Mouse (Mus musculus) forebrain, embryonic 14.5 days (tissue): Measurements from ENCODE around the gene Lrp1. TPM values are rescaled to one million over a fixed set of nuclear protein-coding genes. Genes with fewer than 3 reads are reported as not detected.

Source experiments
- ATAC-seq: fragments of 200-750 bp; cut with Nextera tagmentation; 2 replicates; pipeline ENCODE4 v1.8.0; 2017; ENCODE audit warnings: mild to moderate bottlenecking, moderate library complexity
- DNase-seq: peaks from one replicate; pipeline ENCODE4 v3.0.0-alpha.2; 2015; ENCODE audit warnings: low spot score
- H3K27ac ChIP-seq: fragments of 300-500 bp; sonication (generic); 2 replicates; pipeline ENCODE4 v1.5.1; 2014; ENCODE audit warnings: low read depth, mild to moderate bottlenecking, control low read depth, low read length, moderate library complexity
- H3K27me3 ChIP-seq: fragments of 300-500 bp; sonication (generic); replicated peaks from 2 replicates; pipeline ENCODE4 v1.6.1; 2014; ENCODE audit warnings: low read length, control low read depth, mixed read lengths; ENCODE audit not compliant: control insufficient read depth, insufficient read depth
- H3K36me3 ChIP-seq: fragments of 300-500 bp; sonication (generic); 2 replicates; pipeline ENCODE4 v1.6.1; 2014; ENCODE audit warnings: low read length, control low read depth; ENCODE audit not compliant: control insufficient read depth, insufficient read depth
- H3K4me1 ChIP-seq: fragments of 300-500 bp; sonication (generic); 2 replicates; pipeline ENCODE4 v1.6.1; 2014; ENCODE audit warnings: antibody characterized with exemption, low read length, control low read depth; ENCODE audit not compliant: control insufficient read depth, insufficient read depth
- H3K4me2 ChIP-seq: fragments of 300-500 bp; sonication (generic); 2 replicates; pipeline ENCODE4 v1.6.1; 2014; ENCODE audit warnings: mild to moderate bottlenecking, control low read depth, low read length
- H3K4me3 ChIP-seq: fragments of 300-500 bp; sonication (generic); 2 replicates; pipeline ENCODE4 v1.5.1; 2014; ENCODE audit warnings: low read depth, low read length, control low read depth
- H3K9ac ChIP-seq: fragments of 300-500 bp; sonication (generic); 2 replicates; pipeline ENCODE4 v1.6.1; 2014; ENCODE audit warnings: mild to moderate bottlenecking, low read length, control low read depth, moderate library complexity
- H3K9me3 ChIP-seq: fragments of 300-500 bp; sonication (generic); replicated peaks from 2 replicates; pipeline ENCODE4 v1.6.1; 2016; ENCODE audit warnings: low read length, control low read depth, mixed read lengths; ENCODE audit not compliant: control insufficient read depth
- WGBS: fragments of 180-500 bp; shearing (Covaris S2); extraction: QIAGEN DNeasy Blood & Tissue Kit; methylation state at CpG from one replicate; pipeline ENCODE4 v1.1.7; 2014; 5-methylcytosine and 5-hydroxymethylcytosine counted together
- polyA plus RNA-seq: library from polyadenylated mRNA; unstranded; fragments of >200 nt; fragmentation: Nextera tagmentation; extraction: Ambion mirVana; gene quantifications from 2 replicates; pipeline ENCODE4 v1.2.1, GENCODE M21; 2014

Lrp1 gene
- polyA plus RNA-seq: 60.2 and 81.2 TPM in 2 replicates

DNA sequence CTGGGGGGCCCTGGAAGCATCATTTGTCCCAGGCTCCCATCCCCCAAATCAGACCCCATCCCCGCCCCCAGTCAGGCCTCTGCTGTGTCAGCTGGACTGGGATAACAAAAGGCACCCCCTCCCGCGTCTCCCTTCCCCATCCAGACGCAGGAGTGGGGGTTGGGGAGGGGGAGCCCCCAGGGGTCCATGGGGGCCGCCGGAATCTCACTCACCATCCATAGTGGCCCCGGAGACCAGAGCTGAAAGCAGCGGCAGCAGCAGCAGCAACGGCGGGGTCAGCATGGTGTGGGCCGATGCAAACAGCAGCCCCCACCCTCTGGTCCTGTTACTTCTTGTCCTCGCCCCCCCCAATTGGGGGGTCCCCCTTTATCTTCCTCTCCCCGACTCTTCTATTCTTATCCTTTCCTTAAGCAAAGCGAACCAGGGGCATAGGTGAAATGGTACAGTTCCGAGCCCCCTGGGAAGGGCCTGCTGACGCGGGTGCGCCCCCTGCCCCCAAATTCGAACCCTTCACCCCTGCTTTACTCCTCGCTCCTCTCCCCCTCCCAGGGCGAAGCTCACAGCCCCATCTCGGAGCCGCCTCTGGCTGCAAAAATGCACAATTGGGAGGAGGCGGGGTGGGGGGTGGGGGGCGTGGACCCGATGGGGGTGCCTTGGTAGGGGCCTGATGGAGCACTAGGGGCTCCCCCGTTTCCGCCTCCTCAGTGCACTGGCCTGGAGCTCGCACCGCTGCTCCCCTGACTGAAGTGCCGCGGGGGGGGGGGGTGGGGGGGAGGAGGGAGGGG, at the start of gene Lrp1:
Gene Lrp1 (minus strand): TSS at position 743 of the 785 bp plus-strand sequence.
- H3K27ac ChIP-seq: peak within 1 kb of the TSS; percentile 87
- DNase-seq: peak; percentile 79
- H3K4me3 ChIP-seq: peak within 1 kb of the TSS; percentile 73
- H3K36me3 ChIP-seq: no peaks in the 10 kb centered on the region
- peaks cover 36% of the 10 kb centered on the region for H3K4me1 ChIP-seq
- H3K4me2 ChIP-seq: peak within 1 kb of the TSS; percentile 84
- ATAC-seq: peak; percentile 81
- H3K27me3 ChIP-seq: no peaks in the 10 kb centered on the region
- under 1% methylated on average over 28 of the region's 32 CpGs for WGBS
- peak within 1 kb of the TSS; percentile 94 for H3K9ac ChIP-seq
- H3K9me3 ChIP-seq: no peaks in the 10 kb centered on the region

DNA sequence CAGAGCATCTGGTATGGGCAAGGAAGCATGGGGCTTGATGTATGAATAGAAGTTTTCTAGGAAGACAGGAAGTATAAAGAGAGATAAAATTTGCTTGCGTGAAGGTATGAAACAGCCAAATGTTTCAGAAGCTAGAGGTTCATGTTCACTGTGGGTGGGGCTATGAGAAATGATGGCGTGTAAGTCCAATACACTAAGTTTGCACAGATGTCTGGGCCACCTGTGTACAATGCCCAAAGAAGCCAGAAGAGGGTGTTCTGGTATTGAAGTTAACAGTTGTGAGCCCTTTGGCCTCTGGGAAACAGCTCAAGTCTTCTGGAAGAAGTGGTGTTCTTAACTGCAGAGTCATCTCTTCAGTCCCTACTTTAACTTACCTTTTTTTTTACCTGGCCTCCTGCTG, 49.2 kb upstream of the Lrp1 start:
- no peak overlapping the region for H3K27ac ChIP-seq
- H3K4me1 ChIP-seq: peaks cover 18% of the 10 kb centered on the region
- H3K9me3 ChIP-seq: no peaks in the 10 kb centered on the region
- DNase-seq (no peak), ATAC-seq (no peak)
- peaks cover 28% of the 10 kb centered on the region for H3K27me3 ChIP-seq
- no peak overlapping the region for H3K4me3 ChIP-seq
- no peak overlapping the region for H3K4me2 ChIP-seq
- H3K9ac ChIP-seq: no peak overlapping the region
- no peaks in the 10 kb centered on the region for H3K36me3 ChIP-seq
- WGBS: 91% methylated on average over 2 of the region's 2 CpGs

DNA sequence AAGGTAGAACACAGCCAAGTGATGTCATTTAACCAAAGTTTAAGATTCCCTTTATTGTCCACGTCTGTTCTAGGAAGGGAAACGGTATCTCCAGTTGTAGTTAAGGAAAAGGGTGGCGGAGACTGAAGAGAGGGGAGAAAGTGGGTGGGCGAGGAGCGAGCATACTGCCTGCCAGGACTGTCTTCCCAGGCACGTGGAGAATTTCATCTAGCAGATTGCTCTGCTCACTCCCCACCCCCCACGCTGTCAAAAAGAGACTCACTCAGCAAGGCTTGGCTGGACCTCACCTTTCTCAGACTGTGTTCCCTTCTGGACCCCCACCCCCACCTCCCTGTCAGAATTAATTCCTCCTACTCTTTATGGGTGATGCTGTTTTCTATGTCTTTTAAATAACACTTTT, 48.2 kb upstream of the Lrp1 start:
- no peak for ATAC-seq
- 28% methylated on average over 7 of the region's 7 CpGs for WGBS
- Histone ChIP-seq H3K9ac (peak overlapping the region; percentile 8; the same call in 1 of the 2 replicates), H3K4me1 (peaks cover 18% of the 10 kb centered on the region), H3K27ac (no peak overlapping the region), H3K4me2 (peak overlapping the region; percentile 93; the same call in 1 of the 2 replicates), H3K4me3 (no peak overlapping the region; the same call in 1 of the 2 replicates), H3K36me3 (no peaks in the 10 kb centered on the region), H3K9me3 (no peaks in the 10 kb centered on the region), H3K27me3 (peaks cover 38% of the 10 kb centered on the region)
- DNase-seq: peak; percentile 49

DNA sequence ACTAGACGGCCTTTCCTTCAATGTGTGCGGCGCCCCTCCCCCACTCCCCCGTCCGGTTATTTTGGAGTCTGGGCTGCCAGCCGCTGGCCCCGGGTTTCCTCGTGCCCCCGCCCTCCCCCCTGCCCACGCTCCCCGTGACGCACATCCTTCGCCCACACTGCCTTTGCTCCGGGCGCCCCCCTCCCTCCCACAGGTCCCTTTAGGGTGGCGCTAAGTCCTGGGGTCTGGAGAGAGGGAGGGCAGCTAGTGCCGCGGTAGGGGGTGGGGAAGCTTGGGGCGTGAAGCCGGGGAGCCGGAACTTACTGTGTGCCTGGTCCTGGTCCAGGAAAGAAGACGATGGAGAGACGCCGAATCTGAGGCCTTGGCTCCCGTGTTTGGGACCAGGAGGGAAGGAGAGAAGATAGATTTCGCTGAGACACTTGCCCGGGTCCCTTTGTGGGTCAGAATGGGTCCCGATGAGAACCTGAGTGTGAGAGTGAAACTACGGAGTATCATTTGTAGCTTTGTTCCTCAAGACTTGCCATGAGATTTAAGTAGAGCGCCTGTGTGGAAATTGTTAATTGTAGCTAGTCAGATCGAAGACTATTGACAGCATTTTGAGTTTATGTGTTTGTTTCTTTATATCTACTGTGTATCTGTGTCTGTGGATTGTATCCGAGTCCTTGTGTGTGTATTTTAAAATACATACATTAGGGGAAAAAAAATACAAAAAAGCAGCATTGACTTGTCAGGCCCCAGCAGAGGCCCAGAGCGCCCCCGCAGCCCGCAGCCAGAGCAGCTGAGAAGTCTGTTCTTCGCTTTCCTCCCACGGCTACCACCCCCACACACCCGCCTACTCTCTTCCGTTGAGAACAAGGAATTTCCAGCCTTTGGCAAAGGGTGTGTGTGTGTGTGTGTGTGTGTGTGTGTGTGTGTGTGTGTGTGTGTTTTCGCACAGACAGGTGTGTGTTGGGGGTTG, 47.4 kb upstream of the Lrp1 start, which contains the start of gene Nab2:
Gene Nab2 (minus strand): TSS at position 476 of the 958 bp plus-strand sequence.
- Histone ChIP-seq H3K36me3 (no peaks in the 10 kb centered on the region), H3K4me1 (peaks cover 18% of the 10 kb centered on the region), H3K9ac (peak within 1 kb of the TSS; percentile 62), H3K27ac (peak within 1 kb of the TSS; percentile 5; the same call in 1 of the 2 replicates), H3K4me2 (peak within 1 kb of the TSS; percentile 93), H3K4me3 (peak within 1 kb of the TSS; percentile 50), H3K9me3 (no peaks in the 10 kb centered on the region), H3K27me3 (peaks cover 46% of the 10 kb centered on the region)
- DNase-seq: peak; percentile 65
- WGBS: 4% methylated on average over 40 of the region's 40 CpGs
- ATAC-seq: peak; percentile 27

DNA sequence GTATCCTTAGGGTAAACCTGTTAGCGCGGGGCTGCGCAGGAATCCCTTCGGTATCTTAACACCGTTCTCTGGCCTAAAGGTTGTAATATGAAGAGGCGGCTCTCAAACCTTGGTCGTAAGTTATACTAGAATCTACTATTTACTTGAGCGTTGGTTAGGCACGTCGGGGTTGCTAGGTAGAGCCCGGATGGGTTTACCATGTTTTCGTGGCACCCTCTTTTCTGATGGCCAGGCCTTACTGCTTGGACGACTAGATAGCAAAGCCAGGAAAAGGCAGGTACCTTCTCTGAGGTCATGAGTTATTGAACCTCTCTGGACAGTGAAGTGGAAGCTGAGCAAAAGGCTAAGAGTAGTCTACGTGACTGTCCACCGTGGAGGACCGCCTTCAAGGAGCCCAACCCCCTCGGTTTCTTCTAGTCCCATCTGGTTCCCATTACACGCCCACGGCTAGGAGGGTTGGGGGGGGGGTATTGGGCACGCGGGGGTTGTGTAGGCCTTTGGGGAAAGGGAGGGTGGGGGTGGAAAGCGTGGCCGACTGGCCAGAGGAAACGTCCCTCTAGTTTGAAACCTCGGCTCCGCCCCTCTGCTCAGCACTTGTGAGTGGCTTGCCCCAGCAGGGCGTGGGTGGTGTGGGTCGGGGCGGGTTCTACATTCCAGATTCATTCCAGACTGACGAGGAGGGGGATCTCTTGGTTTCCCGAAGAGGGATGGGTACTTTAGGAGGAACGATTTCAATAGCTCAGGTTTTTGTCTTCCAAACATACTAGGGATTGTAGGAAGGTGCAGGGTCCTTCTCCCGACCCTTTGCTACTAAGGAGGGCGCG, 46.5 kb upstream of the Lrp1 start:
- Histone ChIP-seq H3K4me1 (peaks cover 18% of the 10 kb centered on the region), H3K4me3 (peak overlapping the region; percentile 50), H3K27me3 (peaks cover 55% of the 10 kb centered on the region), H3K9ac (peak overlapping the region; percentile 68), H3K27ac (peak overlapping the region; percentile 5; the same call in 1 of the 2 replicates), H3K9me3 (no peaks in the 10 kb centered on the region), H3K4me2 (peak overlapping the region; percentile 93), H3K36me3 (no peaks in the 10 kb centered on the region)
- WGBS: 5% methylated on average over 35 of the region's 35 CpGs
- ATAC-seq (peak; percentile 12; the same call in 1 of the 2 replicates), DNase-seq (peak; percentile 59)

DNA sequence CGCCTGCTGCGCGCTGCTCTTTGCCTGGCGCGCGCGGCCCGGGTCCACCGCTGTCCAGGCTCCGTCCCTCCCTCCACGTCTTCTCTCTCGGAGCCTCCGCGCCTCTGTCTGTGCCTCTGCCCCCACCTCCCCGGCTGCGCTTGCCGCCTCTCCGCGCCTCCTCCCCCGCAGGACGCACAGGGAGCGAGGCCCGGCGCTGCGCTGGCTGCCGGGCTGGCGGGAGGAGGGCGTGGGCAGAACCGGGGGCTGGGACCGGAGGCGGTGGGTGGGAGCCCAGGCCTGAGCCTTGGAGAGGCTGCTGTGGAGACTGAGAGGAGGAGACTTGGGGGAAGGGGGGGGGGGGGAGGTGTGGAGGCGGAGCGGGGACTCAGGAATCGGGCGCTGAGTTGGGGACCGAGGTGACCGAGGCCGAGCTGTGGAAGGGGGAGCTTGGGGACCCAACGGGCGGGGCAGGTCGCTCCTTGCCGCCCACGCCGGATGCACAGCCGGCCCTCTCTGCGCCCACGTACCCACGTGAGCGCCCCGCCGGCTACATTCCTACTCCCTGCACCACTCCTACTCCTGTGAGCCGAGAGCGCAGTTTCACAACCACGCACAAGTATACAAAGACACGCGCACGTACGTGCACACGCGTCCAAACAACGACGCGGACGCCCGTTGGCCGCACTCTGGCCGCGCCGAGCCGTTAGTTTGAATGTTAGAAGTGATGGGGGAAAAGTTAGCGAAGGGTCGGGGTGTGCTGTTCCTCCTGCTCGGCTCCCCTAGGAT, 45.7 kb upstream of the Lrp1 start, which contains the start of gene Nemp1:
Gene Nemp1 (plus strand): TSS at position 401 of the 768 bp plus-strand sequence.
- Histone ChIP-seq H3K4me2 (peak within 1 kb of the TSS; percentile 93), H3K27me3 (peaks cover 55% of the 10 kb centered on the region), H3K9ac (peak within 1 kb of the TSS; percentile 68), H3K9me3 (no peaks in the 10 kb centered on the region), H3K4me3 (peak within 1 kb of the TSS; percentile 50), H3K36me3 (no peaks in the 10 kb centered on the region), H3K4me1 (peaks cover 20% of the 10 kb centered on the region), H3K27ac (no peak within 1 kb of the TSS)
- DNase-seq (no peak), ATAC-seq (peak; percentile 58)
- WGBS: under 1% methylated on average over 65 of the region's 73 CpGs

DNA sequence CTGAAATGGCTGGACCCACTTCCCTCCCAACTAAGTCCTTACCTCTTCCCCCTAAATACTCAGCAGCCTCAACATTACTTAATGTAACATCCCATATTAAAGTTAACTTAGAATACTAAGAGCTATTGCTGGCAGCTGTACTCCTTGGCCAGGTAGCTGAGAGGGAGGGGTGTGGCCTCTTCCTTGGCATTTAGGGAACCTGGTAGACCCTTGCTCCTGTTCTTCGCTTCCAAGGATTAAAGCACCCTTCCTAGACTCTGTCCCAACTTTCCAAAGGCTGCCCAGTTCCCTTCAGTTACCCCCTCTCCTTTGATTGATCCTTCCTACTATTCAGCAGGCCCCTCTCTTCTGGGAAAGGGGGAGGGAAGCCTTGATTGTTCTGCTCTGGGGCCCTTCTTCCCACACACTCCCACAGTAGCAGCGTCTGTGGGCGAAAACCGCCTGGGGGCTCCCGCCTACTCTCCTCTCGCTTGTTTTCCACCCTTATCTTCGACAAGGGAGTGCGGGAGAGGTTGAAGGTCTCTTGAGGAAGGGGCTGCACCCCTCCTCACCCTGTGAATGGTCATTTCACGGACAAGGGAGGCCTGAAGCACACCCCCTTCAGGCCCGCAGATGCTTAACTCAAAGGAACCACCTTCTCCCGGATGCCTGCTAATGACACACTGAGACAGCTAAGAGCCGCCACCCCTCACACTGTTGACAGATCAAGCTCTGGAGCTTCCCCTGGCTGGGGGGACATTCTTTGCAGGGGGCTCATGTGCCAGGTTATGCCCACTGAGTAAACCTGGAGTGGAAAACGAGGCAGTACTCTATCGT, 44.6 kb upstream of the Lrp1 start:
- 5% methylated on average over 14 of the region's 14 CpGs for WGBS
- H3K4me1 ChIP-seq: peaks cover 20% of the 10 kb centered on the region
- H3K27me3 ChIP-seq: peaks cover 60% of the 10 kb centered on the region

More for the DNA sequence above, 44.6 kb upstream of the Lrp1 start:
- Histone ChIP-seq H3K9ac (peak overlapping the region; percentile 68), H3K4me2 (peak overlapping the region; percentile 93), H3K36me3 (no peaks in the 10 kb centered on the region), H3K27ac (no peak overlapping the region), H3K4me3 (peak overlapping the region; percentile 50), H3K9me3 (no peaks in the 10 kb centered on the region)
- ATAC-seq: no peak
- no peak for DNase-seq
